Mouse (Mus musculus): ENCODE data around the gene Sptbn4. TPM values are rescaled to one million over a fixed set of nuclear protein-coding genes. Genes with fewer than 3 reads are reported as not detected.
A peak's percentile ranks its signal among the peaks of the same experiment; 100 is the strongest.

Gene Sptbn4
- polyA plus RNA-seq, 1 experiment from 2014 or later, result 5.6 TPM

- Histone ChIP-seq H3K9me3 (ENCODE audit: control insufficient read depth, low read length) (no peaks in the 10 kb centered on the region), H3K27ac (ENCODE audit: low read depth, low read length) (no peak overlapping the region), H3K4me3 (ENCODE audit: low read depth, low read length) (peak overlapping the region; percentile 21; the same call in 1 of the 2 replicates), H3K27me3 (ENCODE audit: control insufficient read depth, insufficient read depth, low read length) (peaks cover 60% of the 10 kb centered on the region), H3K9ac (replicated peaks; ENCODE audit: low read depth, low read length) (no peak overlapping the region), H3K36me3 (ENCODE audit: control insufficient read depth, insufficient read depth, low read length) (no peaks in the 10 kb centered on the region), H3K4me1 (ENCODE audit: control insufficient read depth, insufficient read depth, low read length) (peaks cover 7% of the 10 kb centered on the region; the same call in 1 of the 2 replicates), H3K4me2 (ENCODE audit: low read depth, low read length) (peak overlapping the region; percentile 38; the same call in 1 of the 2 replicates)
- 34% methylated on average over 34 of the region's 34 CpGs for WGBS
- no peak for ATAC-seq (ENCODE audit: low read depth)
Observed at GRCm38 (mm10) chr7:27326101-27326880, 121.2 kb downstream of the Sptbn4 start.

GRCm38 (mm10) chr7:27325697-27326096, 121.8 kb downstream of the Sptbn4 start:
- H3K27me3 ChIP-seq (ENCODE audit: control insufficient read depth, insufficient read depth, low read length), result peaks cover 54% of the 10 kb centered on the region
- H3K27ac ChIP-seq (ENCODE audit: low read depth, low read length), result no peak overlapping the region
- H3K9ac ChIP-seq (replicated peaks; ENCODE audit: low read depth, low read length), result 0 out of 2 replicates have a peak overlapping the region, but pooled peaks have one; percentile 28
- H3K4me2 ChIP-seq (ENCODE audit: low read depth, low read length), result peak overlapping the region; percentile 38; the same call in 1 of the 2 replicates
- no peaks in the 10 kb centered on the region for H3K36me3 ChIP-seq (ENCODE audit: control insufficient read depth, insufficient read depth, low read length)
- peak overlapping the region; percentile 21; the same call in 1 of the 2 replicates for H3K4me3 ChIP-seq (ENCODE audit: low read depth, low read length)
- H3K9me3 ChIP-seq (ENCODE audit: control insufficient read depth, low read length), result no peaks in the 10 kb centered on the region
- H3K4me1 ChIP-seq (ENCODE audit: control insufficient read depth, insufficient read depth, low read length), result 0 out of 2 replicates have a peak, but pooled peaks cover 3% of the 10 kb centered on the region
- ATAC-seq (ENCODE audit: low read depth), result peak; percentile 39; the same call in 1 of the 2 replicates
- 1% methylated on average over 24 of the region's 24 CpGs for WGBS

GRCm38 (mm10) chr7:27324928-27325327, 122.6 kb downstream of the Sptbn4 start:
- no peak overlapping the region for H3K4me3 ChIP-seq (ENCODE audit: low read depth, low read length)
- H3K27ac ChIP-seq (ENCODE audit: low read depth, low read length), result no peak overlapping the region
- WGBS, result 48% methylated on average over 19 of the region's 20 CpGs
- H3K4me1 ChIP-seq (ENCODE audit: control insufficient read depth, insufficient read depth, low read length), result 0 out of 2 replicates have a peak, but pooled peaks cover 3% of the 10 kb centered on the region
- no peaks in the 10 kb centered on the region for H3K9me3 ChIP-seq (ENCODE audit: control insufficient read depth, low read length)
- no peak overlapping the region for H3K4me2 ChIP-seq (ENCODE audit: low read depth, low read length)
- no peaks in the 10 kb centered on the region for H3K36me3 ChIP-seq (ENCODE audit: control insufficient read depth, insufficient read depth, low read length)
- H3K9ac ChIP-seq (replicated peaks; ENCODE audit: low read depth, low read length), result no peak overlapping the region
- ATAC-seq (ENCODE audit: low read depth), result no peak
- H3K27me3 ChIP-seq (ENCODE audit: control insufficient read depth, insufficient read depth, low read length), result peaks cover 46% of the 10 kb centered on the region

GRCm38 (mm10) chr7:27324161-27324560, 123.3 kb downstream of the Sptbn4 start:
- Histone ChIP-seq H3K9ac (replicated peaks; ENCODE audit: low read depth, low read length) (no peak overlapping the region), H3K4me1 (ENCODE audit: control insufficient read depth, insufficient read depth, low read length) (no peaks in the 10 kb centered on the region), H3K27ac (ENCODE audit: low read depth, low read length) (no peak overlapping the region), H3K4me3 (ENCODE audit: low read depth, low read length) (no peak overlapping the region), H3K27me3 (ENCODE audit: control insufficient read depth, insufficient read depth, low read length) (peaks cover 39% of the 10 kb centered on the region), H3K36me3 (ENCODE audit: control insufficient read depth, insufficient read depth, low read length) (no peaks in the 10 kb centered on the region), H3K4me2 (ENCODE audit: low read depth, low read length) (no peak overlapping the region), H3K9me3 (ENCODE audit: control insufficient read depth, low read length) (no peaks in the 10 kb centered on the region)
- ATAC-seq (ENCODE audit: low read depth), result no peak
- over 99% methylated on average over 11 of the region's 11 CpGs for WGBS

- H3K27me3 ChIP-seq (ENCODE audit: control insufficient read depth, insufficient read depth, low read length), result peaks cover 31% of the 10 kb centered on the region
Observed at GRCm38 (mm10) chr7:27323001-27323400, 124.5 kb downstream of the Sptbn4 start.

GRCm38 (mm10) chr7:27322291-27322690, 125.2 kb downstream of the Sptbn4 start:
- H3K9ac ChIP-seq (replicated peaks; ENCODE audit: low read depth, low read length), result no peak overlapping the region
- no peaks in the 10 kb centered on the region for H3K36me3 ChIP-seq (ENCODE audit: control insufficient read depth, insufficient read depth, low read length)
- peaks cover 24% of the 10 kb centered on the region for H3K27me3 ChIP-seq (ENCODE audit: control insufficient read depth, insufficient read depth, low read length)
- H3K4me3 ChIP-seq (ENCODE audit: low read depth, low read length), result no peak overlapping the region
- no peaks in the 10 kb centered on the region for H3K9me3 ChIP-seq (ENCODE audit: control insufficient read depth, low read length)
- H3K27ac ChIP-seq (ENCODE audit: low read depth, low read length), result no peak overlapping the region
- no peak overlapping the region for H3K4me2 ChIP-seq (ENCODE audit: low read depth, low read length)
- no peak for ATAC-seq (ENCODE audit: low read depth)
- no peaks in the 10 kb centered on the region for H3K4me1 ChIP-seq (ENCODE audit: control insufficient read depth, insufficient read depth, low read length)
- WGBS, result 21% methylated on average over 13 of the region's 13 CpGs

More at GRCm38 (mm10) chr7:27323001-27323400, 124.5 kb downstream of the Sptbn4 start:
- H3K4me1 ChIP-seq (ENCODE audit: control insufficient read depth, insufficient read depth, low read length), result no peaks in the 10 kb centered on the region
- no peak overlapping the region for H3K27ac ChIP-seq (ENCODE audit: low read depth, low read length)
- no peaks in the 10 kb centered on the region for H3K36me3 ChIP-seq (ENCODE audit: control insufficient read depth, insufficient read depth, low read length)
- H3K9ac ChIP-seq (replicated peaks; ENCODE audit: low read depth, low read length), result no peak overlapping the region
- ATAC-seq (ENCODE audit: low read depth), result no peak
- H3K4me3 ChIP-seq (ENCODE audit: low read depth, low read length), result no peak overlapping the region
- WGBS, result 94% methylated on average over 5 of the region's 5 CpGs
- H3K4me2 ChIP-seq (ENCODE audit: low read depth, low read length), result no peak overlapping the region
- H3K9me3 ChIP-seq (ENCODE audit: control insufficient read depth, low read length), result no peaks in the 10 kb centered on the region

- no peak overlapping the region for H3K27ac ChIP-seq (ENCODE audit: low read depth, low read length)
- no peak for ATAC-seq (ENCODE audit: low read depth)
- H3K4me1 ChIP-seq (ENCODE audit: control insufficient read depth, insufficient read depth, low read length), result no peaks in the 10 kb centered on the region
- no peaks in the 10 kb centered on the region for H3K36me3 ChIP-seq (ENCODE audit: control insufficient read depth, insufficient read depth, low read length)
- no peak overlapping the region for H3K4me2 ChIP-seq (ENCODE audit: low read depth, low read length)
- no peaks in the 10 kb centered on the region for H3K9me3 ChIP-seq (ENCODE audit: control insufficient read depth, low read length)
- WGBS, result 91% methylated on average over 22 of the region's 22 CpGs
- H3K4me3 ChIP-seq (ENCODE audit: low read depth, low read length), result no peak overlapping the region
- peaks cover 3% of the 10 kb centered on the region; the same call in 1 of the 2 replicates for H3K27me3 ChIP-seq (ENCODE audit: control insufficient read depth, insufficient read depth, low read length)
- no peak overlapping the region for H3K9ac ChIP-seq (replicated peaks; ENCODE audit: low read depth, low read length)
Observed at GRCm38 (mm10) chr7:27319411-27319810, 128.1 kb downstream of the Sptbn4 start.

- WGBS, result 32% methylated on average over 7 of the region's 7 CpGs
- ATAC-seq (ENCODE audit: low read depth), result no peak
- no peak overlapping the region for H3K4me3 ChIP-seq (ENCODE audit: low read depth, low read length)
- H3K27ac ChIP-seq (ENCODE audit: low read depth, low read length), result no peak overlapping the region
- H3K9me3 ChIP-seq (ENCODE audit: control insufficient read depth, low read length), result no peaks in the 10 kb centered on the region
- H3K9ac ChIP-seq (replicated peaks; ENCODE audit: low read depth, low read length), result no peak overlapping the region
- no peaks in the 10 kb centered on the region for H3K36me3 ChIP-seq (ENCODE audit: control insufficient read depth, insufficient read depth, low read length)
- H3K4me1 ChIP-seq (ENCODE audit: control insufficient read depth, insufficient read depth, low read length), result no peaks in the 10 kb centered on the region
- no peak overlapping the region for H3K4me2 ChIP-seq (ENCODE audit: low read depth, low read length)
- no peaks in the 10 kb centered on the region for H3K27me3 ChIP-seq (ENCODE audit: control insufficient read depth, insufficient read depth, low read length)
Observed at GRCm38 (mm10) chr7:27315958-27316357, 131.5 kb downstream of the Sptbn4 start.

- H3K36me3 ChIP-seq (ENCODE audit: control insufficient read depth, insufficient read depth, low read length), result no peaks in the 10 kb centered on the region
- no peaks in the 10 kb centered on the region for H3K9me3 ChIP-seq (ENCODE audit: control insufficient read depth, low read length)
- no peak overlapping the region for H3K4me2 ChIP-seq (ENCODE audit: low read depth, low read length)
- no peak for ATAC-seq (ENCODE audit: low read depth)
- no peak overlapping the region for H3K9ac ChIP-seq (replicated peaks; ENCODE audit: low read depth, low read length)
- no peaks in the 10 kb centered on the region for H3K4me1 ChIP-seq (ENCODE audit: control insufficient read depth, insufficient read depth, low read length)
- no peaks in the 10 kb centered on the region for H3K27me3 ChIP-seq (ENCODE audit: control insufficient read depth, insufficient read depth, low read length)
- no peak overlapping the region for H3K27ac ChIP-seq (ENCODE audit: low read depth, low read length)
- H3K4me3 ChIP-seq (ENCODE audit: low read depth, low read length), result no peak overlapping the region
- WGBS, result 93% methylated on average over 3 of the region's 3 CpGs
Observed at GRCm38 (mm10) chr7:27314393-27314792, 133.1 kb downstream of the Sptbn4 start.

Data from neural tube, embryonic 14.5 days (tissue).